Mouse (Mus musculus) fibroblast of lung, adult 2 months (primary cell): ENCODE measurements around the gene Gm20388.

ENCODE experiments used
- DNase-seq: peaks from one replicate; pipeline ENCODE4 v3.0.0-alpha.2; 2011; ENCODE audit warnings: low read depth

The Gm20388 gene

DNA sequence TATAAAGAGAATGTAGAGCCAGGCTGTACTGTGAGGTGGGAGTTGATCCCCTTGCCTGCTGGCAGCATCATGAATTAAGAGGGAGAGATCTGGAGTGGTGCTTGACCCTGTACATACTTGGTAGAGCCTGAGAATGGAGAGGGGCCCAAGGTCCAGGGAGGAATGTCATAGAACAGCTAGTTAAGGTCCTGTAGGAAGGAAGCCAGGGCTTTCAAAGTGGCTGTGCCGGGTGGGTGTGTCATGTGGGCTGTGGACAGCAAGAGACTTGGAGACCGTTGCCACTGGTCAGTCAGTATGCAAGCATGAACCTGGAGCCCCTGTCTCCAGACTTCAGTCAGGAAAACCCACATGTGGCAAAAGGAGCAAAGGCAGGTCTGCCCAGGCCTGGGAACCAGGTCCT, 2414.6 kb downstream of the Gm20388 start:
- DNase-seq: no peak

DNA sequence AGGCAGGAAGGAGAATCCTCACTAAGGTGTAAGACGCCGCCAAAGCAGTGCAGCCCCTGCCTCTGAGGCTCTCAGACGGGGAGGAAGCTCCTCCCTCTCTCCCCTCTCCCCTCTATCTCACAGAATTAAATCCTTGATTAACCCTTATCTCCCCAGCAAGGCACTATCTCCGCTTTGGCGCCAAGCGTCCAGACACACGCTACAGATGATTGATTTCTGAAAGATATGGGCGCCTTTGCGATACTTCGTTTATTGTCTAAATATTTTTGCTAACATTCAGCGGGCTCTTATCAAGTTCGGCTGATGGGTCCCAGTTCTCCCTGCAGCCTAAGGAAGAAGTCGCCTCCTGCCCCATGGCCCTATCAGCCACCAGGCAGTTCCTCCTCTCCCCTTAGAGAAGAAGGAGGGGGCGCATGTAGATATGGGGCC, 2415.5 kb downstream of the Gm20388 start:
- no peak for DNase-seq

DNA sequence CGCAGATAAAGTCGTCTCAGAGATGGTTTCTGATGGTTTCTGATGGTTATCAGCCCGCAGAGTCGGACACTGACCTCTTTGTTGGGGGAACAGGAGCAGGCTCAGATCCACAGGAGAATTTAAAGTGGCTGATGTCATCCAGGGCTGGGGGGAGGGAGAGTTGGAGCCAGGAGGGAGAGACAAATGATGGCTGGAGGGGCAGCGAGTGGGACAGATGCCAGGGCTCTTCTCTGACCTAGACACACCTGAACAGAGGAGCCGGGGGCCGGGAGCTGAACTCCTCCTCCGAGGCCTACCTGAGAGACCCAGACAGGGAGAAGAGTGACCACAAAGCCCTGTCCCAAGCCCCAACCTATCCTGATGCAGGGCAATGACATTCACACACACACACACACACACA, 2418.4 kb downstream of the Gm20388 start:
- DNase-seq: no peak

DNA sequence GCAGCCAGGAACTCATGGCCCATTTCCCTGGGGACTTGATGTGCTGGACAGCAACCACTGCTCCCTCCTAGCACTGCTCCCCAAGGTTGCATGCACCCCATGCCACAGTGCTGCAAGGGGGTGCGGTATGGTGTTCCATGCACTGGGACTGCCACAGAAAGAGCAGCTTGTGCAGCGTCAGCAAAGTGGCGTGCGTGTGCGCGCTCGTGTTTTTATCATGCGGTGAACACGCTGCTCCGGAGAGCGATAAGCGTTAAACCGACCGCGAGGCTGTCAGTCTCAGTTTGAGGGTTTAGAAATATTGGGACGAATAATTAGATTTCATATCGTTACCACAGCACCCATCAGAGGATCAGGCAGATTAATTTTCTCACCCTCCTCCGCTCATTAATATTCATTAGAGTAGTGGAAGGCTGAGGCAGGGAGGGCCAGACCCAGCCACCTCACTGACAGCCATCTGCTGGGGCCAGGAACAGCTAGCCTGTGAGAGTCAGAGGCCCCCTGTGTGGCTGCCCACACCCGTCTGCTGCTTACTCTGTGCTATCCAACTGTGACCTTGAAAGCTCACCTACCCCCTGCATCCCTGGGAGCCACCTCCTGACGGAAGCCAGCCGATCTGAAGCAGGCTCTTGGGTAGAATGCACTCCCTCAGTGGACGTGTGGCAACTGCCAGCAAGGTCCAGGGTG, 2419.1 kb downstream of the Gm20388 start:
- DNase-seq: no peak

DNA sequence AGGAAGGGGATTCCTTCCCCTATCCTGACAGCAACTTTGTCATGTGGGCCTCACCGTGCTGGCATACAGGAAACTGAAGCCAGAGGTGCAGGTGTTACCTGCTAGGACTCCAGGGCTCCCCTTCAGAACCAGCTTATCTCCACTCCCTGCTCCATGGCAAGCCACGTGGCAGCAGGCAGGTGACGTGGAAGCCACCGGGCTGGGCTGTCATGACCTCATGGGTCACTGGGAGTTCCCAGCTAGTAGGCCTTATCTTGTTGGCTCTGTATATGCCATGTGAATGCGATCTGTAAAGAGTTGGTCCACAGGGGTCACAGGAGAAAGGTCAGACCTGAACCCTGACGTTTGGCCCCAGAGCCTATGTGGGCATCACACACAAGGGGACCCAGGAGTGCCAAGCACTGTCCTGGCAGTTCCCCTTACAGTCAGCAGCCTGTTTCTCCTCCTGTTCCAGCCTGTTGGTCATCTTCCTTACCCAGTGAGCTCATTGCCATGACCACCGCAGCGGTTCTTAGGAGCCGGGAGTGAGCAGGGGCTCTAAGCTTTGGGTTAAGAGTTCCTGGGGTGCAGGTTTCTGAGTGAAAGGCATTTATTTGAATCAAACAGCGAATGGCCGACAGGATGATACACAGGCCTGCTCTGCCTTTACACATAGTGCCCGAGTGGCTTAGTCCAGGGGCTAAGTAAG, 2419.9 kb downstream of the Gm20388 start:
- DNase-seq: no peak

DNA sequence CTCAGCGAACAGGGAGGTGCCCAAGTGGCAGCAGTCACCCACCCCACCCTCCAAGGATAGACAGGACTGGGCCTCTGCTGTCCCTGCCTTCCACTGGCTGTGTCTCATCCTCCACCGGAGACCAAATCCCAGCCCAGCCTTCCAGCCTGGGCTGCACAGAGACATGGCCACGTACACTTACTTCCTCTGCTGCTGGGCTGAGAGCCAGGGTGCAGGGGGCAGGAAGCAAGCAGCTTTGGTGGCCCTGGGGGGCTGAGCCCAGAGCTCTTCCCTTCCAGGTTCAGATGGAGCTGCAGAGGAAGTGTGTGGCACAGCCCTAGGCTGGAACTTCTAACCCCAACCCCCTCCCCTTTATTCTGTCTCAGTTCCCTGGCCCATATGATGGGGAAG, 2420.5 kb downstream of the Gm20388 start:
- DNase-seq: no peak

DNA sequence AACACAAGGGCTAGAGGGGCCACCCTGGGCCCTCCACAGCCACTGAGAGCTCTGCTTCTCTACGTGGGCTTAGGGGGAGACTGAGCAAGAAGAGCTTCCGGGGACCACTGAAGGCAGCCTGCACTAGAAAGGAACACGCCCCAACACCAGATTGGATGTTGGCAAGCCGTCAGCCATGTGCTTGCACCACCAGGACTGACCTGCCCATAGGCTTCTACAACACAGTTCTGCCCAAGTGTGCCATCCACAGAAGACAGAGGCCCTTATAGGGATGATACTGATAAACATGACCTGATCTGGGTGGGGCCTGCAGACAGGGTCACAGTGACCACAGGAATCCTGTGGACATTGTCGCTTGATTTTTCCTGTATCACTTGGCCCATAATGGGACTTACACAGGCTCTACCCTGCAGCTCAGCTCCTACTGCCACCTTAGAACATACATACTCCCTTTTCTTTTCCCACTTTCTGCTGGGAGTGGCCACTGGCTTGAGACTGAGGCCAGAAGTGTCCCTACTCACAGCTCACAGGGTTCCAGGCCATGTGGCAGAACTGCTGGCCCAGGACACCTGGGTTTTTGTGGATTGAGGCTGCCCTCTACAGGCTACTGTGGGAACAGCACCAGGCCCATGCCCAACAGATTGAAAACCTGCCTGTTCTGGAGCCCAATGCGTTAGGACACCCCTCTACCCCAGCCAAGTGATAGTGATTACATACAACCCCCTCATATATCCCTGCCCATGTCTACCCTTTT, 2422.3 kb downstream of the Gm20388 start:
- DNase-seq: no peak

DNA sequence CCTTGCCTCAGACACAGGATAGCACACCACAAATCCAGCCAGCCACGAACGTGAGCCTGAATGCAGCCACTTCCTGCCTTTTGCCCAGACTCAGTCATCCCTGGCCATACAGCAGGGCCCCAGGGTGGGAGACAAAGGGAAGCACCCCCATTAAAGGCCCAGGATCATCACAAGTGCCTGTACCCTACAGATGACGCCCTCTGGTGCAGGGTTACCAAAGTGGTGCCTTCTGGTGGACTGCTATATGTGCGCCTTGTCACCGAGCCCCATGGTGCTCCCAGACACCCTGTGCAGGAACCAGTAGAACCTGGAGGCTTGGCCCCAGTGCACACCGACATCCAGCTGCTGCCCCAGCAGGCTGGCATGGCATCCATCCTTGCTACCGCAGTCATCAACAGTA, 2422.9 kb downstream of the Gm20388 start:
- no peak for DNase-seq

DNA sequence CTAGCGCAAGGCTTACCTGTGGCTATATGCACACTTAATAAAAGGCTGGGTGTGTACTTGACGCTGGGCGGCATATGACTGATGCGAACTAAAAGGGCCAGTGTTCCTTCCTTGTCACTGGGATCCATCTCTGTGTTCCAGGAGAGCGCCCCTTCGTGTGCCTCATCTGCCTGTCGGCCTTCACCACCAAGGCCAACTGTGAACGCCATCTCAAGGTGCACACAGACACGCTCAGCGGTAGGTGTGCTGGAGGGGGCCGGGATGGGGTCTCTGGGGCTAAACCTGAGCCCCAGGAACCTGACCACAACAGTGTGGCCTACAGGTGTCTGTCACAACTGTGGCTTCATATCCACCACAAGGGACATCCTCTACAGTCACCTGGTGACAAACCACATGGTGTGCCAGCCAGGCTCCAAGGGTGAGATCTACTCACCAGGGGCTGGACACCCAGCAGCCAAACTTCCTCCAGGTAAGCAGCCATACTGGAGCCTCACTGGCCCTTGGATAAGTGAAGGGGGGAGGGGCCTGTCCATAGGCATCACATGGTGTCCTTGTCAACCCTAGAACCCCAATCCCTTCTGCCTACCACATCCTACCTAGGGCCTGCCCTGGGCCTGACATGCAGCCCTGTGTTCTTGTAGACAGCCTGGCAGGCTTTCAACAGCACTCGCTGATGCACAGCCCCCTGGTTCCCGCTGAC, 2424.3 kb downstream of the Gm20388 start:
- DNase-seq: no peak

DNA sequence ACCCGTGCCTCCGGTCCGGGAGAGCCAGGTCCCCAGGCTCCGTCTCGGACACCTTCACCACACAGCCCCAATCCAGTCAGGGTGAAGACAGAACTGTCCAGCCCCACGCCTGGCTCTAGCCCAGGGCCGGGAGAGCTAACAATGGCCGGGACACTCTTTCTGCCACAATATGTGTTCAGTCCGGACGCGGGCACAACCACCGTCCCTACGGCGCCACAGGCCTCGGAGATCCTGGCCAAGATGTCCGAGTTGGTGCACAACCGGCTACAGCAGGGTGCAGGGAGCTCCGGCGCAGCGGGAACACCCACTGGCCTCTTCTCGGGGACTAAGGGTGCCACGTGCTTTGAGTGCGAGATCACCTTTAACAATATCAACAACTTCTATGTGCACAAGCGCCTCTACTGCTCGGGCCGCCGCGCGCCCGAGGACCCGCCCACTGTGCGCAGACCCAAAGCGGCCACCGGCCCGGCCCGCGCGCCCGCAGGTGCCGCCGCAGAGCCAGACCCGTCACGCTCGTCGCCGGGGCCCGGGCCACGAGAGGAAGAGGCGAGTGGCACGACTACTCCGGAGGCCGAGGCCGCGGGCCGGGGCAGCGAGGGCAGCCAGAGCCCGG, 2425.1 kb downstream of the Gm20388 start:
- DNase-seq: no peak

DNA sequence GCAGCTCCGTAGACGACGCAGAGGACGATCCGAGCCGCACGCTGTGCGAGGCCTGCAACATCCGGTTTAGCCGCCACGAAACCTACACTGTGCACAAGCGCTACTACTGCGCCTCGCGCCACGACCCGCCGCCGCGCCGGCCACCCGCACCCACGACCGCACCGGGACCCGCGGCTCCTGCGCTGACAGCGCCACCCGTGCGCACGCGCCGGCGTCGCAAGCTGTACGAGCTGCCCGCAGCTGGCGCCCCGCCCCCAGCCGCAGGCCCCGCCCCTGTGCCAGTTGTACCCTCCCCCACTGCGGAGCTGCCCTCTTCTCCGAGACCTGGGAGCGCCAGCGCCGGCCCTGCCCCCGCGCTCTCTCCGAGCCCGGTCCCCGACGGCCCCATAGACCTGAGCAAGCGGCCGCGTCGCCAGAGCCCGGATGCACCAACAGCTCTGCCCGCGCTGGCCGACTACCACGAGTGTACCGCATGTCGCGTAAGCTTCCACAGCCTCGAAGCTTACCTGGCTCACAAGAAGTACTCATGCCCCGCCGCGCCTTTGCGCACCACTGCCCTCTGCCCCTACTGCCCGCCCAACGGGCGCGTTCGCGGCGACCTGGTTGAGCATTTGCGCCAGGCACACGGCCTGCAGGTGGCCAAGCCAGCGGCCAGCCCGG, 2425.7 kb downstream of the Gm20388 start:
- no peak for DNase-seq

DNA sequence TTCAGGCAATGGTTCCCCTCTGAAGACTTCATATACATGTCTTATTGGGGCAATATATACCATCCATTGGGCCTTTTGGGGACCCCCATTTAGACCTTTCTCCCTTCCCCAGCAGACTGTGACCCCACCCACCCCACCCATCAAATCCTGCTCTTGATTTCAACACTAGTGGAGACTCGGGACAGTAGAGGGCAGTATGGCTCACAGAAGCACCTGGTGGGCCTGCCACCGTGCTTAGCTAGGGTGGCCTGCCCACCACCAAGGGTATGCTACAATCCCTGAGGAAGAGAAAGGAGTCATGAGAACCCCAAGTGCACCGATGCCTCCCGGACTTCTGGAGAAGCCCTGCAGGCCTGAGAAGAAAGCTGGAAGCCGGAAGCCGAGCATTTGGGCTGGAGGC, 2428.2 kb downstream of the Gm20388 start:
- DNase-seq: no peak

DNA sequence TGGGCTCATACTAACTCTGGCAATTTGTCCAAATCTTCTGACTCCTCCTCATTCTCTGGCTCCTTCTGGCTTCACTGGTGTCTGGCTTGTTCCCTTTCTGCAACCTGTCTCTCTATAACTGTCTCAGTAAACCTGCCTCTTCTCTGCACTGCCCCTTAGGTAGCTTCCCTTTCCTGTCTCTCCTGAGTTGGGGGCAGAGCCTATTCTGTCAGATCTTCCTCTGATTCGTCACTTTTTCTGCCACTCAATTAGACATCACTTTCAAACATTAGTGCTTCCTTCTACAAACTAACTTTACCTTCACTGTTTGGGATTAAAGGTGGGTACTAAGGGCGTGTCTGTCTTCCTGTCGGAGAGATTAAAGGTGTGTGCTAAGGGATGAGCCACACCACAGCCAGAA, 2430.1 kb downstream of the Gm20388 start:
- DNase-seq: no peak

DNA sequence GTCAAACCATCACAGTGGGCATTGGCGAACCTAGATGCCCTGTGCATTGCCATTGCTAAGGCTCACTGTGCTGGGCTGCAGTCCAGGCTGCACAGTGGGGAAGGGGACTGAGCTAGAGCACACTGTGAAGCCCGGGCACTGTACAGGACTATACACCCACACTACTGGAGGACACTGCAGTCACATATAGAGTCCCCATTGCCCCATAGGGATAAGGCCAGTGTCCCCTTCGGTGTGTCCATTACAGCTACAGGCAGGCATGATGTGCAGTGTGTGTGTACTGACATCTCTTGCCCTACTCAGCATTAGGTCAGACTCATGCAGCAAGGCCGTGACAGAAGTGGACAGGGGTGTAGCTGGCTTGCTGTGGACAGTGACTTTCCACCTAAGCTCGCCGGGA, 2431.1 kb downstream of the Gm20388 start:
- DNase-seq: no peak

DNA sequence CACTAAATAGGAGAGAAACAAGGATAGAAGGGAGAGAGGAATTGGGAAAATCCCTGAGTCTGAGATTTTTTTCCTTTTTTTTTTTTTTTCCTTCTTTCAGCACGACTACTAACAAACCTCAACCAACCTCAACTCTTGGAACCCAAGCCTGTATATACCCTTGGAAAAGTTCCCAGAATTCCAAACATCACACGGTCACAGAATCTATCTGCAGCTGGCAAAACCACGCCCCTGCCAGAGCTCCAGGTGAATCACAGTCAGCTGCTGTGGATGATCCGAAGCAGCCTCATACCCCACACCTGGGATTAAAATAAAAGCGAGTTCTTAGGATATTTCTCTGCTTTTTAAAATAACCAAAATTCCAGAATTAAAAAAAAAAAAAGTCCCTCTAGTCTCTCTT, 2431.7 kb downstream of the Gm20388 start:
- no peak for DNase-seq

DNA sequence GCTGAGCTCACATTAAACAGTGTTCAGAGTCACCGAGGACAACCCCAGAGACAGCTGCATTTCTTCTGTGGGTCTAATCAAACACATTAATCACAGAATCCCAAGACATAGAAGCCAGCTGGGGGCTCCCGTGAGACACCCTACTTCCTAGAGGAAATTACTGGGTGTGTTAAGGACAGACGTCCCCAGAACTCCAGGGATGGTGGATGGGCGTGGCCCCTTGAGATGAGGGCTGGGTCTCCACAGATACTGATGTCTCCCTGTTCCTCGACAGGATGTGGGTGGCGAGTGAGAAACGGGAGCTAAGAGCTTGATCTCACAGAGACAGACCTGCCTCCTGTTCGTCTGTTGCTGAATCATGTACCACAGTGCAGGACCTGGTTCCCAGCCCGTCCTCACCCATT, 2432.2 kb downstream of the Gm20388 start:
- no peak for DNase-seq

DNA sequence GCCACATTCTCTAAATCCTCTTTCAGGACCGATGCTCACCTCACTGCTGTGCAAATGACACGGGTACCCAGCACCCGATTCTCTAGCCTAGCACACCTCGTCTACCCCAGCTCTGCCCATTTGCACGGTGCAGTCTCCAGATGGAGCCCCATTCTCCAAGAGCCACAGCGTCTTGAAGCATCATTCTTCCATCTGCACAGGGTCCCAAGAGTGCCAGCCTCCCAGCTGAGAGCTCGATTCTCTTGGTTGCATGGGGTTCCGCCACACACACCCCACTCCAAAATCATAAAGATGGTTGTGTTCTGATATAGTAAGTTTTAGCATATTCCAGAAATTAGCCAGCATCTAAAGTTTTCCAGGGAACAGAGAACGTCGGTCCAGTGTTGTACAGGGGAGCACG, 2432.7 kb downstream of the Gm20388 start:
- no peak for DNase-seq

DNA sequence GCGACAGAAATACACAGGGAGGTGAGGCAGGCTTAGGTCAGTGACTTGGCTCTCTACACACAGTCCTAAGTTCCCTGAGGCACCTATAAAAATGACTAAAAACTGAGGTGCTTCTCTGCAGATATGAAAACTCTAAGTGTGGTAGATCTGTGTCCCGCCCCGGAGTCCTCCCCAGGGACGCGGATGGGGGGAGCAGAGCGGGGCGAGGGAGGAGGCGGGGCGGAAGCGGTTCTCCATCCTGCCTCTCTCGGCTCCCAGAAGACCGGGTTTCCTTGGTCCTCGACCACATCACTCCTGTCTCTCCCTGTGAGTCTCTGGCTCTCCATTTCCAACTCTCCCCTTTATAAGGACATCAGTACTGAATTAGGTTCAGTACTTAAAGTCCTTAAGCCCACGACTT, 2433.1 kb downstream of the Gm20388 start:
- DNase-seq: no peak

DNA sequence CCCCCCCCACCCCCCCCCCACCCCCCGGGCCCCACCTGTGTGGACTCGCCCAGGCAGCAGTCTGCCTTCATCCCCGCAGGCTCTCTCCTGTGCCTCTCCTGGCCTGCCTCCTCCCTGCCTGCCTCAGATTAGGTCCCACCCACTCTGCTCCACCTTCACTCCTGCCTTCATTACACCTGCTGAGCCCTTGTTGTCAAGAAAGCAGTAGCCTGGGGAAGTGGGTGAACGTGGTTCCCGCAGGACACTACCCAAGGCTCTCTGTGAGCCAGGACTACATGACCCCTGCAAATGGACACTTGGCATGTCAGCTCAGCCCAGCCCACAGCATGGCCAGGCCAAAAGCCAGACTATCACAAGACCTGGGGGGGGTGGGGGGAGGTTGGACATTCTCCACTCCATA, 2433.6 kb downstream of the Gm20388 start:
- DNase-seq: no peak

DNA sequence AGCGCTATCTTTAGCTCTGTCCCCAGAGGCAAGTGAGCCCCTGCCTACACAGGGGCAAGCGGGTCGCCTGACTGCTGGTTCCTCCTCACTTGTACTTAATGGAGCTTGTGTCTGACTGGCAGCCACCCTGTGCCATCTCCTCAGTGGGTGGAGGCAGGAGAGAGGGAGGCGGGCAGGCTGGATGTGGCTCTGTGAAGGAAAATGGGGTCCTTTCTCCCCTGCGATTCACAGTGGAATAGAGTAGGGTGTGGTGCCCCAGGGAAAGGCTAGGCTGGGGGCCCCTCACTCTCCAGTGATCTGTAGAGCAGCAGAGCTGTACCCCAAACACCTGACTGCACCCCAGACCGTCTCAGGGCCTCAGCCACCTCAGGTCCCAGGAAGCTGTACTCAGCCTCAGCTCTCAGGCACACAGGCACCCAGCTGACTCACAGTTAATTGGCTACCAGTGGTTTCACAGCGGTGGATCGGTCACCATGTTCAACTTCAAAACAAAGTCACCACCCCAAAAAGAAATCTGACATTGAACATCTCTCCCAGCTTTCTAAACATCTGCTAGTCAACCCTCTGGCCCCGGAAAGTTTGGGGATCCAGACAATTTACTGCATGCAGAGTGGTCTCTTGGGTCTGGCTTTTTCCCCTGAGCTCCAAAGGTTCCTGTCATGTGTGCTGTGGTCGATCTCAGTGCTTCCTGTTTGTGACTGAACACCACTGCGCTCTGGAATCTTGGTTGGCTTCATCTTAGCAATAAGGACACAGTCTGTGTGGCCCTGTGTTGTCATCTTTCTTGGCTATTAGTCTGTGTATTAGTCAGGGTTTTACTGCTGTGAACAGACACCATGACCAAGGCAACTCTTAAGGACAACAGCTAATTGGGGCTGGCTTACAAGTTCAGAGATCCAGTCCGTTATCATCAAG, 2434.8 kb downstream of the Gm20388 start:
- DNase-seq: no peak
